Mouse (Mus musculus): ENCODE measurements around the gene Map10. TPM values are rescaled to one million over a fixed set of nuclear protein-coding genes. Genes with fewer than 3 reads are reported as not detected.

Map10 gene
- total and polyA plus RNA-seq, 2 experiments from 2014 or later = 6.9 to 11.0 TPM

- no peak for TF ChIP-seq CTCF (IDR thresholded peaks at IDR 0.05)
- WGBS = 87% methylated on average over 5 of the region's 5 CpGs
- no peak for ATAC-seq (ENCODE audit: low FRiP score)
Measured at GRCm38 (mm10) chr8:125711514-125711913, 41.9 kb downstream of the Map10 start.

GRCm38 (mm10) chr8:125716211-125716610 is 46.6 kb downstream of the Map10 start:
- Histone ChIP-seq H3K9me3 (ENCODE audit: low read length) (no peaks in the 10 kb centered on the region), H3K27me3 (ENCODE audit: insufficient read depth, low read length) (no peaks in the 10 kb centered on the region), H3K4me3 (ENCODE audit: low read depth, low read length) (no peak overlapping the region), H3K36me3 (ENCODE audit: insufficient read depth, low read length) (no peaks in the 10 kb centered on the region), H3K4me2 (ENCODE audit: low read depth, low read length, poor library complexity, severe bottlenecking) (no peak overlapping the region), H3K4me1 (ENCODE audit: insufficient read depth, low read length) (peaks cover 7% of the 10 kb centered on the region; the same call in 1 of the 2 replicates), H3K9ac (replicated peaks; ENCODE audit: low read length, poor library complexity, severe bottlenecking) (no peak overlapping the region), H3K27ac (ENCODE audit: low read depth, low read length) (no peak overlapping the region)
- ATAC-seq (ENCODE audit: low FRiP score) (no peak), DNase-seq (ENCODE audit: low spot score) (peak; percentile 59)
- WGBS = 15% methylated on average over 4 of the region's 4 CpGs
- no peak for TF ChIP-seq CTCF (IDR thresholded peaks at IDR 0.05)

More at GRCm38 (mm10) chr8:125711514-125711913, 41.9 kb downstream of the Map10 start:
- Histone ChIP-seq H3K9me3 (ENCODE audit: low read length) (no peaks in the 10 kb centered on the region), H3K9ac (replicated peaks; ENCODE audit: low read length, poor library complexity, severe bottlenecking) (no peak overlapping the region), H3K27me3 (ENCODE audit: insufficient read depth, low read length) (no peaks in the 10 kb centered on the region), H3K4me2 (ENCODE audit: low read depth, low read length, poor library complexity, severe bottlenecking) (no peak overlapping the region), H3K27ac (ENCODE audit: low read depth, low read length) (no peak overlapping the region), H3K4me3 (ENCODE audit: low read depth, low read length) (no peak overlapping the region), H3K36me3 (ENCODE audit: insufficient read depth, low read length) (no peaks in the 10 kb centered on the region), H3K4me1 (ENCODE audit: insufficient read depth, low read length) (peaks cover 5% of the 10 kb centered on the region; the same call in 1 of the 2 replicates)
- DNase-seq (ENCODE audit: low spot score) = no peak

- no peak for TF ChIP-seq CTCF (IDR thresholded peaks at IDR 0.05)
- H3K4me1 ChIP-seq (ENCODE audit: insufficient read depth, low read length) = peaks cover 7% of the 10 kb centered on the region; the same call in 1 of the 2 replicates
- no peak overlapping the region for H3K27ac ChIP-seq (ENCODE audit: low read depth, low read length)
- H3K9ac ChIP-seq (replicated peaks; ENCODE audit: low read length, poor library complexity, severe bottlenecking) = no peak overlapping the region
- no peak overlapping the region for H3K4me2 ChIP-seq (ENCODE audit: low read depth, low read length, poor library complexity, severe bottlenecking)
- no peaks in the 10 kb centered on the region for H3K27me3 ChIP-seq (ENCODE audit: insufficient read depth, low read length)
- no peak for ATAC-seq (ENCODE audit: low FRiP score)
- DNase-seq (ENCODE audit: low spot score) = no peak
- no peaks in the 10 kb centered on the region for H3K9me3 ChIP-seq (ENCODE audit: low read length)
- no peaks in the 10 kb centered on the region for H3K36me3 ChIP-seq (ENCODE audit: insufficient read depth, low read length)
- no peak overlapping the region for H3K4me3 ChIP-seq (ENCODE audit: low read depth, low read length)
- 17% methylated on average over 7 of the region's 7 CpGs for WGBS
Measured at GRCm38 (mm10) chr8:125716613-125717012, 47.0 kb downstream of the Map10 start.

GRCm38 (mm10) chr8:125718914-125719313 is 49.3 kb downstream of the Map10 start:
- H3K36me3 ChIP-seq (ENCODE audit: insufficient read depth, low read length) = no peaks in the 10 kb centered on the region
- no peak overlapping the region for H3K4me2 ChIP-seq (ENCODE audit: low read depth, low read length, poor library complexity, severe bottlenecking)
- no peak overlapping the region for H3K4me3 ChIP-seq (ENCODE audit: low read depth, low read length)
- H3K9ac ChIP-seq (replicated peaks; ENCODE audit: low read length, poor library complexity, severe bottlenecking) = no peak overlapping the region
- peaks cover 7% of the 10 kb centered on the region; the same call in 1 of the 2 replicates for H3K4me1 ChIP-seq (ENCODE audit: insufficient read depth, low read length)
- TF ChIP-seq CTCF (IDR thresholded peaks at IDR 0.05) = peak; percentile 52
- H3K27me3 ChIP-seq (ENCODE audit: insufficient read depth, low read length) = no peaks in the 10 kb centered on the region
- DNase-seq (ENCODE audit: low spot score) (no peak), ATAC-seq (ENCODE audit: low FRiP score) (no peak)
- H3K9me3 ChIP-seq (ENCODE audit: low read length) = no peaks in the 10 kb centered on the region
- WGBS = 65% methylated on average over 4 of the region's 4 CpGs
- H3K27ac ChIP-seq (ENCODE audit: low read depth, low read length) = no peak overlapping the region

GRCm38 (mm10) chr8:125722675-125723074 is 53.1 kb downstream of the Map10 start:
- no peak overlapping the region for H3K27ac ChIP-seq (ENCODE audit: low read depth, low read length)
- 86% methylated on average over 7 of the region's 7 CpGs for WGBS
- no peaks in the 10 kb centered on the region for H3K27me3 ChIP-seq (ENCODE audit: insufficient read depth, low read length)
- H3K9me3 ChIP-seq (ENCODE audit: low read length) = no peaks in the 10 kb centered on the region
- no peak for ATAC-seq (ENCODE audit: low FRiP score)
- H3K4me3 ChIP-seq (ENCODE audit: low read depth, low read length) = no peak overlapping the region
- no peaks in the 10 kb centered on the region for H3K4me1 ChIP-seq (ENCODE audit: insufficient read depth, low read length)
- no peaks in the 10 kb centered on the region for H3K36me3 ChIP-seq (ENCODE audit: insufficient read depth, low read length)
- H3K9ac ChIP-seq (replicated peaks; ENCODE audit: low read length, poor library complexity, severe bottlenecking) = no peak overlapping the region
- no peak for DNase-seq (ENCODE audit: low spot score)
- no peak overlapping the region for H3K4me2 ChIP-seq (ENCODE audit: low read depth, low read length, poor library complexity, severe bottlenecking)
- TF ChIP-seq CTCF (IDR thresholded peaks at IDR 0.05) = no peak

Other genes starting within 250 kb of the Map10 start
- 52.6 and 53.7 TPM in 2 replicates for gene Sipa1l2, start 100.0 kb upstream of the Map10 start, total RNA-seq (2014; rRNA removed)
- gene Sipa1l2, start 100.0 kb upstream of the Map10 start, polyA plus RNA-seq (2015; fragmentation: Nextera tagmentation; extraction: Ambion mirVana) = 8.8 and 10.1 TPM in 2 replicates
- gene Ntpcr, start 60.1 kb downstream of the Map10 start, total RNA-seq (2014; rRNA removed) = 23.5 and 24.1 TPM in 2 replicates
- 32.2 and 35.2 TPM in 2 replicates for gene Ntpcr, start 60.1 kb downstream of the Map10 start, polyA plus RNA-seq (2015; fragmentation: Nextera tagmentation; extraction: Ambion mirVana)
- gene Pcnx2, start 228.5 kb downstream of the Map10 start, total RNA-seq (2014; rRNA removed) = 15.7 and 16.4 TPM in 2 replicates
- gene Pcnx2, start 228.5 kb downstream of the Map10 start, polyA plus RNA-seq (2015; fragmentation: Nextera tagmentation; extraction: Ambion mirVana) = 2.6 and 3.2 TPM in 2 replicates
- 2.8 and 3.5 TPM in 2 replicates for gene Map3k21, start 240.6 kb downstream of the Map10 start, total RNA-seq (2014; rRNA removed)
- 0.85 and 0.98 TPM in 2 replicates for gene Map3k21, start 240.6 kb downstream of the Map10 start, polyA plus RNA-seq (2015; fragmentation: Nextera tagmentation; extraction: Ambion mirVana)